Mouse (Mus musculus) G1E-ER4 (cell line): ENCODE measurements around the gene Sccpdh. TPM values are rescaled to one million over a fixed set of nuclear protein-coding genes. Genes with fewer than 3 reads are reported as not detected.
A peak's percentile ranks its signal among the peaks of the same experiment; 100 is the strongest.

Source experiments
- GATA1 ChIP-seq: IDR thresholded peaks from one replicate; pipeline ENCODE4 v1.8.0; 2012; ENCODE audit warnings: low read length, inconsistent platforms
- polyA plus RNA-seq: library from polyadenylated mRNA; stranded (reverse); fragments of >175 nt; gene quantifications from 2 replicates; pipeline ENCODE4 v1.2.3, GENCODE M21; 2012

The Sccpdh gene
- polyA plus RNA-seq, result 7.0 and 9.1 TPM in 2 replicates

DNA sequence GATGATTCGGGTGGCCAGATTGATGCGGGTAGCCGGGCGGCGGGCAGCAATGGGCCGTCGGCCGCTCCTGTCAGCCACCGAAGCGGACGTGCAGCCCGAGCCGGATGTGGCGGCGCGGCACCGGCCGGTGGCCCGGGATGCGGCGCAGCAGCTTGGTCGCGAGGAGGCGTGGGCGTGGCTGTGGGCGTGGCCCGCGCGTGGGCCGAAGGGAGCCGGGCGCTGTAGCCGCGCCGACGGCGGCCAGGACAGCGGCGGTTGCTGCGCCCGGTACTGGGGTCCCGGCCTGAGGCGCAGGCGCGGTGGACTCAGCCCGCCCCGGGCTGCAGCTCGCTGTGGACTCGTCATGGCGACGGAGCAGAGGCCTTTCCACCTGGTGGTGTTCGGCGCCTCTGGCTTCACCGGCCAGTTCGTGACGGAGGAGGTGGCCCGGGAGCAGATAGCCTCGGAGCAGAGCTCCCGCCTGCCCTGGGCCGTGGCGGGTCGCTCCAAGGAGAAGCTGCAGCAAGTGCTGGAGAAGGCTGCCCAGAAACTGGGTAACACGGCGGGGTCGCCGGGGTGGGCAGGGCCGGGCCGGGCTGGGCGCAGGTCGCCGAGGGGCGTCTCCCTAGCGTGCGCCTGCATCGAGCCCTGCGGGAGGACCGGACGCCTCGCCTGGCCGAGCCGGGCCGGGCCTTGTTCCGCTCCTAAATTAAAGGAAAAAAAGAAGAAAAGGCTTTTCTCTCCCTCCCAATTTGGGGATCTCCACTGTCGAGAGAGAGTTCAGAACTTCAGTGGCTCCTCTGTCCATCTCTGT, at the start of gene Sccpdh:
Sccpdh (plus strand) TSS at position 198 of the 793 bp plus-strand sequence.
- TF ChIP-seq GATA1, result no peak

DNA sequence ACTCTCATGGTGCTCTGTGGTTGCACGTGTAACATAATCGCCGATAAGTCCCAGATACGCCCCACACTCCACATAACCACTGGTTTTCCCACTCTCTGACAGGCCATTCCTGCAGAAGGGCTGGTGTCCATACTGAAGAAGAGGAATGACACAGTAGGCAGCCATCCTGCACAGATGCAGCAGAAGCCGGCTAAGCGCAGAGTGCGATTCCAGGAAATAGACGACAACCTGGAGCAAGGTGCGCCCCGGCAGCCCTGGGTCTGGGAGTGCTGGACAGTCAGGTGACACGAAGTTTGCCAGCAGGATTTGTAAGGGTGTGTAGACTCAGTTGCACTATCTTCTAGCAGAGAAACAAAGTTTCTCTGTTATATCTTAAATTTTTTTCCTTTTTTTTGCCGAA, 45.3 kb upstream of the Sccpdh start:
- no peak for TF ChIP-seq GATA1

DNA sequence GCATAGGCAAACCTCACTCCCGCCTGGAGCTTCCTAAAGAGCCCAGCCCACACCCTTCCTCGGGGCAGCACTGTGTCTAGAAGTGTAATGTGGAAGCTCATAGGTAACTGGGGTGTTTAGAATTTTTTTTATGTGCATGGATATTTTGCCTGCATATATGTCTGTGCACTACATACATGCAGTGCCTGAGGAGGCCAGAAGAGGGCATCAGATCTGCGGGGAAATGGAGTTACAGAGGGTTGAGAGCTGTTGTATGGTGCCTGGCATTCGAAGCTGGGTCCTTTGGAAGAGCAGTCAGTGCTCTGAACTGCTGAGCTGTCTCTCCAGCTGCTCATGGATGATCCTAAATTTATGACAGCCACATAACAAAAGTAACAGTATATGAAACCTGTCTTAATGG, 44.4 kb upstream of the Sccpdh start:
- no peak for TF ChIP-seq GATA1

DNA sequence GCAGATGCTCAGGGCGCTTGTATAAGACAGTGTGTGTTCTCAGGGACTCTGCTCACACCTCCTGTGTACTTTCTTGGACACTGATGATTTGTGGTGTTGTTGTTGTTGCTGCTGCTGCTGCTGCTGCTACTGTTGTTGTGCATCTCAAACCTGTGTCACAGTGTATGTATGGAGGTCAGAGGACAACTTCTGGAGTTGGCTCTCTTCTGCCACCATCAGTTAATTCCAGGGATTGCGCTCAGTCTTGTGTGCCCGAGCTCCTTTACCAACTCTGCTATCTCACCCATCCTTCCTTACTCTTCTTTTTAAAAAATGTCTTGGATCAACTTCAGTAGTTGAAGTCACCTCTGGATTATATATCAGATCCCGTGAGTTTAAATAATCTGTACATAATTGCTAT, 43.7 kb upstream of the Sccpdh start:
- no peak for TF ChIP-seq GATA1

DNA sequence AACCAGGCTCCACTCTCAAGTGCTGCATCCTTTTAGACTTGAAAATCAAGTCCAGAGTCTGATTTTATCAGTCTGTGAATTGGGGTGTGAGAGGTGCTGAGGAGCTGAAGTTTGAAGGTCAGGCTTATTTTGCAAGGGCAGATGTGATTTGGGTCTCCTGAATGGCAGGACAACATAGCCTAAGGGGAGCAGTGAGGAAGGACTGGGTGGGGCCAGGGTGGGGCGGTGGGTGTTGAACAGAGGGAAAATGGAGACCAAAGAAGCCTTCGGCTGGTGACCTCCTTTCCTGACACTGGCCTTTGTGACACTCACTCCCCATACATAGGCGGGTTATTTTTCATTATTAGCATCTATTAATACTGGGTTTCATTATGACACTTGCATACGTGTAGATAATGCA, 40.2 kb upstream of the Sccpdh start:
- no peak for TF ChIP-seq GATA1

DNA sequence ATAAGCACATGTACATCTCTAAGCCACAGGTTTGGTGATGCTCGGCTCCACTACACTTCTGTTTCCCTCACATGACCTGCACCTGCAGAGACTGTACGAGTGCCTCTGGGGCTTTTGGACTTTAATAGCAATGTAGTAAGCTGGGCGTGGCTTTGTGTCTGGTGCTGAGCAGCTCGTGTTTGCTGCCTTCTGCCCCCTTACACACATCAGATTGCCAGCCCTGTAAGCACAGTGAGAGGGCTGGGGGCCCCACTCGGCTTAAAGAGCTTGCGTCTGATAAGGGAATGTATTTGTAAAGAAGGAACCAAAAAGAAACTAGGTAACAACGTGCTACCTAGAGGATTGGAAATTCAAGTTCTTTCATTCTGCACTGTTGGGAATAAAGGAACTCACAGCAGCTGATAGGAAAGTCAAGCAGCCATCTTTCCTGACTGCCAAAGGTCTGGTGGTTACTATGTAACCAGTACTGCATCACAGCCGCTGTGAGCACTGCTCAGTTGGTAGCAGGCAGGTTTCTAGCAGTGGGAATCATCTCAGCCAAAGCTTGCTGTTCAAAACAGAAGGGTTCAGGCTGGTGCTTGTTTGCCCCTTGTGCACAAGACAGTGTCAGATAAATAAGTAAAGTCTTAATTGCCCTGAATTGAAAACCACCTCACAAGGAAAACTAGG, 39.4 kb upstream of the Sccpdh start:
- TF ChIP-seq GATA1, result no peak

DNA sequence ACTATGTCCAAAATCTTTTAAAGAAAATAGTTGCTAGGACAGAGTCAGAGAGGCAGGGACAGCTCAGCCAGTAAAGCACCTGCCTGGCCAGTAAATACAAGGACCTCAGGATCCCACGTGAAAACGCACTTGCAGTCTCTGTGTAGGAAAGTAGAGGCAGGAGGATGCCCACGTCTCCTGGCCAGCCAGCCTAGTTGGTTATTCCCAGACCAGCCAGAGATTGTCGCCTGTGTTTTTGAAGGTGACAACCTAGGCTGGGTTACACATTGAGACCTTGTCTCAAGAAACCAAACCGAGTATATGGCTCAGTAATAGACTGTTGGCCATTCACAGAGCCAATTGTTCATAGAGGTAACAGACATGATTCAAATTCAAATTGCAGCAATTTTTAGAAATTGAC, 38.7 kb upstream of the Sccpdh start:
- TF ChIP-seq GATA1, result no peak

DNA sequence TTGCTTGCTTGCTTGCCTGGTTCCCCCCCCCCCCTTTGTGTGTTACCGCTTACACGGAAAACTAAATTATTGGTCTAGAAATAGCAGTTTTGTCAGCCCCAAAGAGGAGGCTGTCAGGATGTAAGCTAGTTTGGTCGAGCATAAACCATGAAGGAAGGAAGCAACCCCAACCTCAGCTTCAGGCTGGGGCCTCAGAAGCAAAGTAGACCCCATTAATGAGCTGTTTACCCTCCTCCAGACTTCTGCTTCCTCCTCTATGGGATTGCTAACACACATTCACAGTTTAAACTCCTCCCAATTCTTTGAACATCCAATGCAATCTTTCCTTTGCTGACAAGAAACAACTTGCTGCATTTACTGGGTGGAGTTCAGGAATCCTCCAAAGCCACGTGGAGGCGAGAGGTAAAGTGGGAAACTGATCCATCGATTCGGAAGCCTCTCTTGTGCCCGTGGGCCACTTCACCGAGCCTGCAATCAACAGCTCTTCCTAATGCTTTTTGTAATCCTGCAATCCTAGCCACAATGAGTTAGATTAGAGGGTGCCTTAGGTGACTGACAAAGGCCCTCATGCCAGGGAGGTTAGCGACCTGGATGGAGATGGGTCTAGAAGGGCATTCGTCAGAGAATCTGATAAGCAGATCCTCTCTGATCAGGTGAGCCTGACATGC, 35.1 kb upstream of the Sccpdh start:
- no peak for TF ChIP-seq GATA1

DNA sequence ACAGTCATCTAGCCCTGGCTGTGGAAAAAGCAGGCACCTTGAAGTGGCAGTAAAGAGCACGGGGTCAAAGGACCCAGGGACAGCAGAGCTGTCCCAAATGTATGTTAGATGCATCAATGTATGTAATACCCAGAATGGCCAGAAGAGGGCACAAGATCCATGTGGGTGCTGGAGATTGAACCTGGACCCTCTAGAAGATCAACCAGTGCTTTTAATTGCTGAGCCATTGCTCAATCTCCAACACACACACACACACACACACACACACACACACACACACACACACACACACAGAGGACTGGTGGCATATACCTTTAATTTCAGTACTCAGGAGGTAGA, 34.6 kb upstream of the Sccpdh start:
- no peak for TF ChIP-seq GATA1

DNA sequence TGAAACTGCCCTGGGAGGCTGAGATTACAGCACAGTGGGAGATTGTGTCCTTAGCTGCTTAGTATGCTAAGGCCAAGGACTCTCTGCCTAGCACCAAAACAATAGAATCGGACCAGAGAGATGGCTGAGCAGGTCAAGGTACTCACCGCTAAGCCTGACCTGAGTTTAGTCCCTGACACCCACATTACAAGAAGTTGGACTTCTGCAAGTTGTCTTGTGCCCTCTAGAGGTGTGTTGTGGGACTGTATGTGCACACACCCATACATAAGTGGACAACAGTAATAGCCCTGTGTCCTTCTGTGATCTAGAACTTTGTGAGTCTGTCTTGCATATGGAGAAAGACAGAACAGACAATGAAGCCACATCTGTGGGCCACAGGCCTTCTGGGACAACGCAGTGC, 33.9 kb upstream of the Sccpdh start:
- no peak for TF ChIP-seq GATA1

DNA sequence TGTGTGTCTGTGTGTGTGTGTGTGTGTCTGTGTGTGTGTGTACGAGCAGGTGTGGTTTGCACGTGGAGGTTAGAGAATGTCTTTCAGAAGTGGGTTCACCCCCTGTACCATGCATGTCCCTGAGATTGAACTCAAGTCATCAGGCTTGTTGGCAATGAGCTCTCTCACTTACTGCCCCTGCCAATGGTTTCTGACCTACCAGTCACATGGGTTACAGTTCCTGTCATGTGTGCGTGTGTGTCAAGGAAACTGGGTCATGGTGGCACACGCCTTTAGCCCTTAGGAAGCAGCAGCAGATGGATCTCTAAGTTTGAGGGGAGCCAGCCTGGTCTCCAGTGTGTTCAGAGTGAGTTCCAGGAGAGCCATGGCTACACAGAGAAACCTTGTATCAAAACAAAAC, 25.3 kb upstream of the Sccpdh start:
- no peak for TF ChIP-seq GATA1

DNA sequence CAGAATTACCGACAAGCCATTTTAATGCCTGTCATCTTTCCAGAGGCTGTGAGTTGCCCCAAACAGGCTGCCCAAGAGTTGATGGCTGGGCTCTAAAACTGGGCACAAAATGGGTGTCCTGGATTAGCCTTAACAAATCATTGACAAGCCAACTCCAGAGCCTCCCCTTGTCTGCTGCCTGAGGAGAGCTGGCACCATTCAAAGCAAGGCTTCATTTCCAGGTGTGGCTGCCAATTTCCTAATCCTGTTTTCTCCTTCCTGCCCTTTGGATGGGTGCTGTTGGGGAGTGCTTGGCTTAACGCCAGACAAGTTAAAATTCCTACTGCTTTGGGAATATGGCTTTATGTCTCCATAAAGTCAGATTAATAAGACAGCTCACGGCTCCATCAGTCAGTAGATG, 23.9 kb upstream of the Sccpdh start:
- no peak for TF ChIP-seq GATA1

DNA sequence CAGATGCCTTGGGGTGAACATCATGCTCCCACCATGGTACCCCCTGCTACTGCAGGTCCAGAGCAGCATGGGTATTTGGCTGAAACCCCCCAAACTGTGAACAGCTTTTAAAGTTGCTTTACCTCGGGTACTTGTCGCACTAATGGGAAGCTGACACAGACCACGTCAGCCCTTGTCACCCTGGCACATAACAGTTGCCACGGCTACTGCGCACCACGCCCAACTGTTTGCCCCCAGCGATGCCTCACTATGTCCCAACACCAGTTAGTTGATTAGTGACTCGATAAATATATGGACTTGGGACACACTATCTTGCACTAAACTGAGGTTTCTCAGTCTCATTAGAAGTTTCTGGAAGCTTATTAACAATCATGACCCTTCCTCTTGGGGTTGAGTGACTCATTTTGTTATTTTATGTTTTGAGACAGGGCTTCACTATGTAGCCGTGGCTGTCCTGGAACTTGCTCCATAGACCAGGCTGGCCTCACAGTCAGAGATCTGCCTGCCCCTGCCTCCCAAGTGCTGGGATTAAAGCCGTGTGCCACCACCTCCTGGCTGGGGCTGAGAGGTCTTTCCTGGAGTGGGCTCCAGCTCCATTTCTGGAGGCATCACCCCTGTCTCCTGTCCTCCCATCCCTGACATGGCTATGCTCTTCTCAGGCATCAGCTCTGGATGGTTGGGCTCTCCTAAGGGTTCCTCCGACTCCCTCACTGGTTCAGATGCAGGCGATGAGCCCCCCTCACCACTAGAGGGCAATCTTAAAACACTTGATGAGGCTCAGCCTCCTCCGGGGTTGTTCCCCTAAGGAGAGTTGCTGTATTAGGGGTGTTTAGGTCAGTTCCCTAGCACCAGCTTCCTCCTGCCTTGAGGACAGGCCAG, 22.7 kb upstream of the Sccpdh start:
- no peak for TF ChIP-seq GATA1

DNA sequence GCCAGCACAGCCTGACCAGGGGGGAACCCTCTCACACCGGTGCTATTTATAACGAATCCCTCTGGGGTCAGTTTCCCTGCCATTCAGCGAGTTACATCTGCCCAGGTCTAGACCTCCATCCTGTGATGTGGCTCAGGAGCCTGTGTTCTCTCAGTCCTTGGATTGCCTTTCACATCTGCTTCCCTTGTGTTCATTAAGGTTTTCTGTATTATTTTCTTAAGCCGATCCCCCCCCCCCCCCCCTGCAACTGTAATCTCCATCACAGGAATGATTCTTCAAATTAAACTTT, 22.1 kb upstream of the Sccpdh start:
- TF ChIP-seq GATA1, result no peak

DNA sequence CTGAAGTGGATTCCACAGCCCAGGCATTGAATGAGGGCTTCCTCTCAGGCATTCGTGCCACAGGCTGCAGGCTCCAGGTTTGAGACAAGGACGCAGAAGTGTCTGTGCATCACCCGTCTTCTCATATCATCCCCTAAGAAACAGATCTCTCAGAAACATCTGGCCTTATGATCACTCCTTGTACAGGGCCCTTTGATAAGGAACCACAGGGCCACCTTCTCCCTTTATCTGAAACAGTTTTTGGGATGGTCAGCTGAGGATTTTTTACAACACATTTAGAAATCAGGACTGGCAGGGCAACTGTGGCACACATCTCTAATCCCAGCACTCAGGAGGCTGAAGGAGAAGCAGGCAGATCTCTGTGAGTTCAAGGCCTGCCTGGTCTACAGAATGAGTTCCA, 18.7 kb upstream of the Sccpdh start:
- TF ChIP-seq GATA1, result peak; percentile 97

DNA sequence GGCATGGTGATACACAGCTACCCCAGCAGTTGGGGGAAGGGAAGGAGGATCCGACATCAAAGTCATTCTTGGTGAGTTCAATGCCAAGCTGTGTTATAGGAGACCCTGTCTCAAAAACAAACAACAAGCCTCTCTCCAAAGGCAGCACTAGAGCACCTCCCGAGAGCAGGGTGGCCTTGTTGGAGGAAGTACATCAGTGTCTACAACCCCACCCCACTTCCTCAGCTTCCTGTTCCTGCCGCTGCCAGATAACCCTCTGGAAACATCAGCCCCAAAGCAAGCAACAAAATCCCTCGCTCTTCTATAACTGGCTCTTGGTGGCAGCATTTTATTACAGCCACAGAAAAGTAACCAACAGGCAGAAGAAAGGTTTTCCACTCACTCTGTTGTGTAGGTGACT, 17.7 kb upstream of the Sccpdh start:
- TF ChIP-seq GATA1, result no peak
